Mouse (Mus musculus) small intestine, adult 2 months (tissue): ENCODE measurements at regions not wholly inside any gene's neighbourhood (a gene's known extent, or its start where the extent isn't known, plus 50 kb on each side); places are given as distances from the start of the nearest gene placed in this dataset.

Experiments
- CTCF ChIP-seq: fragments of 200-500 bp; IDR thresholded peaks from 2 replicates; pipeline ENCODE4 v1.5.1; 2012; ENCODE audit warnings: low read depth, mild to moderate bottlenecking, control low read depth, inconsistent platforms, low read length, moderate library complexity, mixed read lengths; ENCODE audit not compliant: insufficient replicate concordance, insufficient read length; ENCODE audit errors: extremely low read depth
- POLR2A ChIP-seq: fragments of 200-500 bp; IDR thresholded peaks from 2 replicates; pipeline ENCODE4 v1.6.1; 2012; ENCODE audit warnings: low read depth, mild to moderate bottlenecking, control low read depth, inconsistent platforms, low read length, moderate library complexity

DNA sequence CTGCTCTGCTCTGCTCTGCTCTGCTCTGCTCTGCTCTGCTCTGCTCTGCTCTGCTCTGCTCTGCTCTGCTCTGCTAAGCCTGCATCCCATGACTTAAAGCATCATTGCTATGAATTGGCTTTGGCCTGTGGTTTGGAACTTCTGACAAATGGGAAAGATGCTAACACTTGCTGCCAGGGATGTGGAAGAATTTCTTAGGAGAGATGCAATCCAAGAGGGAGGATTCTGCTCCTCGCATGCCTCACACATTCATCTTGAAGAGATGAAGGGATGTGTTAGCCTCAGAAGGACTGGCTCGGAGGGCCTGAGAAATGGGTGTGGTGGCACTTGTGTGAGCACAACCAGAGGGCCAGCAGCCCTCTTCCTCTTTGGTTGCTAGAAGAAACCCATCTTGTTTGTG lies 268.5 kb upstream of the Fn1 start:
- no peak for TF ChIP-seq CTCF
- TF ChIP-seq POLR2A, result no peak
